Mouse (Mus musculus): Measurements from ENCODE around the gene Zfp93. TPM values are rescaled to one million over a fixed set of nuclear protein-coding genes. Genes with fewer than 3 reads are reported as not detected.

Zfp93 gene
- total RNA-seq (2012; rRNA removed), result not detected in 2 replicates
- polyA plus RNA-seq (2012; ENCODE audit: insufficient read depth in 1 of 2, insufficient read length in 2 of 2, low read depth in 1 of 2, low replicate concordance in 2 of 2, missing spikeins in 1 of 2), result not detected

GRCm38 (mm10) chr7:24270288-24270672 lies at the start of gene Zfp93:
Gene Zfp93, plus strand, starts transcription at chr7:24270420.
- Histone ChIP-seq H3K27ac (ENCODE audit: control insufficient read depth, low read depth, low read length) (no peak within 1 kb of the TSS), H3K79me2 (ENCODE audit: control insufficient read depth, insufficient read depth, low read length, poor library complexity) (no peaks in the 10 kb centered on the region), H3K4me3 (ENCODE audit: control insufficient read depth in 1 of 2, insufficient read depth in 1 of 2, low read depth in 2 of 2, low read length in 2 of 2) (no peak within 1 kb of the TSS), H3K9ac (ENCODE audit: control insufficient read depth, low read depth, low read length, poor library complexity, severe bottlenecking) (no peak within 1 kb of the TSS), H3K27me3 (ENCODE audit: control insufficient read depth in 1 of 2, insufficient read depth in 2 of 2, low read length in 2 of 2) (no peaks in the 10 kb centered on the region; a peak in 1 of 4 replicates), H3K9me3 (replicated peaks; ENCODE audit: insufficient read depth, low read length) (no peaks in the 10 kb centered on the region), H3K36me3 (ENCODE audit: control insufficient read depth in 1 of 2, insufficient read depth in 2 of 2, low read length in 2 of 2) (no peaks in the 10 kb centered on the region), H3K4me1 (ENCODE audit: control insufficient read depth in 1 of 2, insufficient read depth in 2 of 2, low read length in 2 of 2) (no peaks in the 10 kb centered on the region)
- TF ChIP-seq UBTF (IDR thresholded peaks at IDR 0.05; ENCODE audit: borderline replicate concordance, insufficient read depth, low read depth, low read length) (no peak), KAT2A (conservative IDR thresholded peaks at IDR 0.05; ENCODE audit: low read depth, low read length) (no peak), POLR2A (IDR thresholded peaks at IDR 0.05; ENCODE audit: control insufficient read depth in 1 of 2, insufficient read depth in 1 of 2, low read depth in 1 of 2, low read length in 2 of 2, poor library complexity in 1 of 2) (no peak), MEF2A (IDR thresholded peaks at IDR 0.05; ENCODE audit: extremely low read depth, insufficient replicate concordance, low read depth, low read length, poor library complexity, severe bottlenecking) (no peak)
- no peak for DNase-seq (ENCODE audit: low read depth, low spot score)

GRCm38 (mm10) chr7:24237040-24237791 lies 33.0 kb upstream of the Zfp93 start, which contains the start of gene Zfp109:
Gene Zfp109, minus strand, starts transcription at chr7:24237560.
- no peak within 1 kb of the TSS for H3K9ac ChIP-seq (ENCODE audit: control insufficient read depth, low read depth, low read length, poor library complexity, severe bottlenecking)
- no peaks in the 10 kb centered on the region for H3K36me3 ChIP-seq (ENCODE audit: control insufficient read depth in 1 of 2, insufficient read depth in 2 of 2, low read length in 2 of 2)
- no peaks in the 10 kb centered on the region for H3K9me3 ChIP-seq (replicated peaks; ENCODE audit: insufficient read depth, low read length)
- H3K4me1 ChIP-seq (ENCODE audit: control insufficient read depth in 1 of 2, insufficient read depth in 2 of 2, low read length in 2 of 2), result no peaks in the 10 kb centered on the region
- no peak within 1 kb of the TSS for H3K4me3 ChIP-seq (ENCODE audit: control insufficient read depth in 1 of 2, insufficient read depth in 1 of 2, low read depth in 2 of 2, low read length in 2 of 2)
- no peaks in the 10 kb centered on the region; a peak in 1 of 4 replicates for H3K27me3 ChIP-seq (ENCODE audit: control insufficient read depth in 1 of 2, insufficient read depth in 2 of 2, low read length in 2 of 2)
- DNase-seq (ENCODE audit: low read depth, low spot score), result no peak
- TF ChIP-seq MYB (IDR thresholded peaks at IDR 0.05; ENCODE audit: low read depth, low read length) (no peak), MAFK (IDR thresholded peaks at IDR 0.05; ENCODE audit: borderline replicate concordance, low read depth, low read length) (no peak), ZMIZ1 (IDR thresholded peaks at IDR 0.05; ENCODE audit: low read depth, low read length) (no peak), CHD2 (IDR thresholded peaks at IDR 0.05; ENCODE audit: low read length) (no peak), MAX (IDR thresholded peaks at IDR 0.05; ENCODE audit: low read length) (no peak), MEF2A (IDR thresholded peaks at IDR 0.05; ENCODE audit: extremely low read depth, insufficient replicate concordance, low read depth, low read length, poor library complexity, severe bottlenecking) (no peak), CTCF (IDR thresholded peaks at IDR 0.05 in 2 of 3, conservative IDR thresholded peaks at IDR 0.05 in 1 of 3; ENCODE audit: control insufficient read depth in 1 of 3, insufficient read depth in 1 of 3, low read depth in 2 of 3, low read length in 3 of 3, poor library complexity in 1 of 3, severe bottlenecking in 1 of 3) (no peak), RCOR1 (IDR thresholded peaks at IDR 0.05; ENCODE audit: low read depth, low read length) (no peak), POLR2A (IDR thresholded peaks at IDR 0.05; ENCODE audit: control insufficient read depth in 1 of 2, insufficient read depth in 1 of 2, low read depth in 1 of 2, low read length in 2 of 2, poor library complexity in 1 of 2) (no peak), ZNF384 (IDR thresholded peaks at IDR 0.05; ENCODE audit: low read depth, low read length) (no peak), E2F4 (IDR thresholded peaks at IDR 0.05; ENCODE audit: borderline replicate concordance, low read depth, low read length) (no peak), GATA1 (IDR thresholded peaks at IDR 0.05; ENCODE audit: low read depth, low read length) (no peak), SIN3A (IDR thresholded peaks at IDR 0.05; ENCODE audit: low read length) (no peak), TAL1 (IDR thresholded peaks at IDR 0.05; ENCODE audit: low read length) (no peak), KAT2A (conservative IDR thresholded peaks at IDR 0.05; ENCODE audit: low read depth, low read length) (no peak), TCF12 (IDR thresholded peaks at IDR 0.05; ENCODE audit: low read depth, low read length) (no peak), USF1 (IDR thresholded peaks at IDR 0.05; ENCODE audit: low read depth, low read length) (no peak)
- H3K27ac ChIP-seq (ENCODE audit: control insufficient read depth, low read depth, low read length), result no peak within 1 kb of the TSS
- no peaks in the 10 kb centered on the region for H3K79me2 ChIP-seq (ENCODE audit: control insufficient read depth, insufficient read depth, low read length, poor library complexity)
